Mouse (Mus musculus): ENCODE results near the gene Plcxd2. TPM values are rescaled to one million over a fixed set of nuclear protein-coding genes. Genes with fewer than 3 reads are reported as not detected.

Plcxd2 gene
- polyA plus RNA-seq, 2 experiments: 1.8 to 2.6 TPM

- H3K9me3 ChIP-seq (ENCODE audit: control insufficient read depth, low read length): no peaks in the 10 kb centered on the region
- no peak overlapping the region for H3K27ac ChIP-seq (replicated peaks; ENCODE audit: low read depth, low read length)
- H3K4me3 ChIP-seq (replicated peaks; ENCODE audit: low read length): no peak overlapping the region
- ATAC-seq (ENCODE audit: low FRiP score, low read depth) (no peak), DNase-seq (ENCODE audit: low spot score) (peak; percentile 5)
- H3K4me2 ChIP-seq (replicated peaks; ENCODE audit: low read depth, low read length, severe bottlenecking): no peak overlapping the region
- WGBS: 22% methylated on average over 1 of the region's 1 CpGs
- H3K27me3 ChIP-seq (ENCODE audit: control insufficient read depth, insufficient read depth, low read length): no peaks in the 10 kb centered on the region
- no peak for TF ChIP-seq POLR2A (IDR thresholded peaks at IDR 0.05; ENCODE audit: borderline replicate concordance, extremely low read depth, insufficient read depth, insufficient read length)
- no peak overlapping the region for H3K9ac ChIP-seq (ENCODE audit: low read depth, low read length, severe bottlenecking)
- H3K4me1 ChIP-seq (ENCODE audit: control insufficient read depth, insufficient read depth, low read length): peaks cover 11% of the 10 kb centered on the region; the same call in 1 of the 2 replicates
- H3K36me3 ChIP-seq (ENCODE audit: control insufficient read depth, insufficient read depth, low read length): no peaks in the 10 kb centered on the region
Observed at GRCm38 (mm10) chr16:46011696-46012095, 1.7 kb upstream of the Plcxd2 start.

GRCm38 (mm10) chr16:46010906-46011220 lies 845 bp upstream of the Plcxd2 start:
- no peaks in the 10 kb centered on the region for H3K27me3 ChIP-seq (ENCODE audit: control insufficient read depth, insufficient read depth, low read length)
- no peaks in the 10 kb centered on the region for H3K36me3 ChIP-seq (ENCODE audit: control insufficient read depth, insufficient read depth, low read length)
- no peak for TF ChIP-seq POLR2A (IDR thresholded peaks at IDR 0.05; ENCODE audit: borderline replicate concordance, extremely low read depth, insufficient read depth, insufficient read length)
- ATAC-seq (ENCODE audit: low FRiP score, low read depth): no peak; the same call in 1 of the 2 replicates
- peaks cover 11% of the 10 kb centered on the region; the same call in 1 of the 2 replicates for H3K4me1 ChIP-seq (ENCODE audit: control insufficient read depth, insufficient read depth, low read length)
- no peaks in the 10 kb centered on the region for H3K9me3 ChIP-seq (ENCODE audit: control insufficient read depth, low read length)
- peak overlapping the region; percentile 64 for H3K4me3 ChIP-seq (replicated peaks; ENCODE audit: low read length)
- peak; percentile 11 for DNase-seq (ENCODE audit: low spot score)
- H3K27ac ChIP-seq (replicated peaks; ENCODE audit: low read depth, low read length): peak overlapping the region; percentile 56
- peak overlapping the region; percentile 65 for H3K9ac ChIP-seq (ENCODE audit: low read depth, low read length, severe bottlenecking)
- H3K4me2 ChIP-seq (replicated peaks; ENCODE audit: low read depth, low read length, severe bottlenecking): peak overlapping the region; percentile 94
- WGBS: 9% methylated on average over 5 of the region's 5 CpGs

- H3K36me3 ChIP-seq (ENCODE audit: control insufficient read depth, insufficient read depth, low read length): no peaks in the 10 kb centered on the region
- ATAC-seq (ENCODE audit: low FRiP score, low read depth) (no peak), DNase-seq (ENCODE audit: low spot score) (no peak)
- WGBS: under 1% methylated on average over 13 of the region's 13 CpGs
- no peak for TF ChIP-seq POLR2A (IDR thresholded peaks at IDR 0.05; ENCODE audit: borderline replicate concordance, extremely low read depth, insufficient read depth, insufficient read length)
- H3K4me2 ChIP-seq (replicated peaks; ENCODE audit: low read depth, low read length, severe bottlenecking): peak overlapping the region; percentile 94
- H3K27me3 ChIP-seq (ENCODE audit: control insufficient read depth, insufficient read depth, low read length): no peaks in the 10 kb centered on the region
- peak overlapping the region; percentile 65 for H3K9ac ChIP-seq (ENCODE audit: low read depth, low read length, severe bottlenecking)
- H3K9me3 ChIP-seq (ENCODE audit: control insufficient read depth, low read length): no peaks in the 10 kb centered on the region
- peak overlapping the region; percentile 64 for H3K4me3 ChIP-seq (replicated peaks; ENCODE audit: low read length)
- H3K27ac ChIP-seq (replicated peaks; ENCODE audit: low read depth, low read length): no peak overlapping the region
- peaks cover 11% of the 10 kb centered on the region; the same call in 1 of the 2 replicates for H3K4me1 ChIP-seq (ENCODE audit: control insufficient read depth, insufficient read depth, low read length)
Observed at GRCm38 (mm10) chr16:46009717-46010116, 301 bp downstream of the Plcxd2 start.

- H3K9ac ChIP-seq (ENCODE audit: low read depth, low read length, severe bottlenecking): no peak overlapping the region
- ATAC-seq (ENCODE audit: low FRiP score, low read depth) (no peak), DNase-seq (ENCODE audit: low spot score) (no peak)
- H3K4me3 ChIP-seq (replicated peaks; ENCODE audit: low read length): peak overlapping the region; percentile 64
- no peak overlapping the region for H3K27ac ChIP-seq (replicated peaks; ENCODE audit: low read depth, low read length)
- WGBS: 60% methylated on average over 3 of the region's 3 CpGs
- H3K4me2 ChIP-seq (replicated peaks; ENCODE audit: low read depth, low read length, severe bottlenecking): peak overlapping the region; percentile 94
- no peaks in the 10 kb centered on the region for H3K36me3 ChIP-seq (ENCODE audit: control insufficient read depth, insufficient read depth, low read length)
- no peaks in the 10 kb centered on the region for H3K27me3 ChIP-seq (ENCODE audit: control insufficient read depth, insufficient read depth, low read length)
- no peaks in the 10 kb centered on the region for H3K9me3 ChIP-seq (ENCODE audit: control insufficient read depth, low read length)
- H3K4me1 ChIP-seq (ENCODE audit: control insufficient read depth, insufficient read depth, low read length): peaks cover 11% of the 10 kb centered on the region; the same call in 1 of the 2 replicates
- TF ChIP-seq POLR2A (IDR thresholded peaks at IDR 0.05; ENCODE audit: borderline replicate concordance, extremely low read depth, insufficient read depth, insufficient read length): no peak
Observed at GRCm38 (mm10) chr16:46008766-46009165, 1.3 kb downstream of the Plcxd2 start.

- TF ChIP-seq POLR2A (IDR thresholded peaks at IDR 0.05; ENCODE audit: borderline replicate concordance, extremely low read depth, insufficient read depth, insufficient read length): no peak
- 77% methylated on average over 5 of the region's 5 CpGs for WGBS
- Histone ChIP-seq H3K4me1 (ENCODE audit: control insufficient read depth, insufficient read depth, low read length) (peaks cover 11% of the 10 kb centered on the region; the same call in 1 of the 2 replicates), H3K27me3 (ENCODE audit: control insufficient read depth, insufficient read depth, low read length) (no peaks in the 10 kb centered on the region), H3K36me3 (ENCODE audit: control insufficient read depth, insufficient read depth, low read length) (no peaks in the 10 kb centered on the region), H3K27ac (replicated peaks; ENCODE audit: low read depth, low read length) (no peak overlapping the region), H3K4me2 (replicated peaks; ENCODE audit: low read depth, low read length, severe bottlenecking) (peak overlapping the region; percentile 94; the same call in 1 of the 2 replicates), H3K9ac (ENCODE audit: low read depth, low read length, severe bottlenecking) (no peak overlapping the region), H3K4me3 (replicated peaks; ENCODE audit: low read length) (no peak overlapping the region), H3K9me3 (ENCODE audit: control insufficient read depth, low read length) (no peaks in the 10 kb centered on the region)
- no peak for ATAC-seq (ENCODE audit: low FRiP score, low read depth)
- DNase-seq (ENCODE audit: low spot score): no peak
Observed at GRCm38 (mm10) chr16:46008036-46008605, 1.9 kb downstream of the Plcxd2 start.
